Mouse (Mus musculus) spleen, postnatal 14 days (tissue): ENCODE data around the gene Tom1l1.

Source experiments
- DNase-seq, 2 experiments: peaks; one replicate each; pipeline ENCODE4 v3.0.0; 2021 to 2022; ENCODE audit warnings: low spot score in 2 of 2

The Tom1l1 gene

GRCm38 (mm10) chr11:90616431-90616830 is 71.7 kb downstream of the Tom1l1 start:
- no peak for DNase-seq

DNA sequence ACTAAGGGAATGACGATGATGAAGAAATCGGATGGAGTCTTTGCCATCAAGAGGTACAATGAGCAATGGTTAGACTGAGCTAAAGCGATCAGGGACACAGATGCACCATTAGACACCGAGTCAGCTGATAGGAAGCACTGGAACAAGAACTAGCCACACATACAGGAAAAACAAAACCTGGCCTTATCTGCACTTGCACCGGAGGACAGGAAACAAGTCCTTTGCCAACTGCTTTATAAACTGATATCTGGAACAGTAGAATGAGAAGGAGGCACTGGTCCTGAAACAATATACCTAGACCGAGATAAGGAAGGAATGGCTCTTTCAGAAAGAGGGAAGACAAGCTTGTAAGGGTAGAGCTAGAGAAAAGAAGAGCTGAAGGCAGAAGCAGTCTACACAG is 73.4 kb downstream of the Tom1l1 start:
- DNase-seq = no peak

GRCm38 (mm10) chr11:90612118-90612517 is 76.0 kb downstream of the Tom1l1 start:
- DNase-seq = no peak

- DNase-seq = no peak
Observed at GRCm38 (mm10) chr11:90603066-90603465, 85.1 kb downstream of the Tom1l1 start.

- no peak for DNase-seq
Observed at GRCm38 (mm10) chr11:90595826-90596225, 92.3 kb downstream of the Tom1l1 start.
